ENCODE assay signal across 31 mouse cellular contexts in the genomic region with DNA sequence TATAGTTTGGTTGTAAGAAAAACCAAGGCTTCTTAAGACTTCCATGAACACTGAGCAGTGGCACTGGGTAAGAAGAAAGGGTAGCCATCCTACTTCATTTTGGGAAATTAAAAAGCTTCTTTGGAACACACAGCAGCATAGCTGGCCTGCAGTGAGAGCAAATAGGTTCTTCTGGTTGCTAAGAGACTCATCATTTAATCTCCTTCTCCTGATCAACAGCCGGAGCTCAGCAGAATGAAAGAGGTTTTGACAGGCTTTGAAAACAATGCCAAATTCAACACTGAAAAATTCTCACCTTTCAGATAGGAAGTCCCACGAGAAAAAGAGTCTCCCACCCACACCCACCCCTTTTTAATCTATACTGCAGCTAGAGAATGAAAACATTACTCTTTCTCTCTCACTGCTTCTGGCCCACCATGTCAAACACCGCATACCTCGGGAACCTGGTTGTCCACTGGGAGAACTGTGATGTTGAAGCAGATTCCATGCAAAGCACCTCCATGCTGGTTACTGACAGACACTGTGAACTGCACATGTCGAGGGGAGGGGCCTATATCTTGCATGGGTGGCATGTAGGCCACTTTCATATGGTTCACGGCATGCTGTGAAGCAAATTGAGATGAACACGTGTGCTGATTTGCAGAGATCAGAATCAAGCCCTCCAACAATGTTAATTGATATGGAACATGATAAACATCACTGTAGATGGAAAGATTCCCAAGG.
DNase-seq lines count a peak whose midpoint lies in the region; ATAC-seq lines count a peak whose summit lies in the region.
"Had no signal": no experiment of that assay in that cellular context is flagged by ENCODE, and none has a peak within 500 bp of the region (broad histone marks: within the 10 kb centered on the region; RNA-seq: fewer than 3 reads in every experiment).

No protein-coding gene starts in this region.

- no peak overlapping the region for H3K4me2 ChIP-seq in forebrain, embryonic 11.5 days (ENCODE audit: low read depth, low read length, severe bottlenecking)
- no peak overlapping the region for H3K4me2 ChIP-seq in forebrain, embryonic 15.5 days (replicated peaks)
- no peak overlapping the region for H3K4me2 ChIP-seq in midbrain, embryonic 13.5 days (replicated peaks)
- H3K4me2 ChIP-seq: embryonic facial prominence, embryonic 12.5 days; intestine, embryonic 15.5 days; limb, embryonic 12.5 days; liver, embryonic 15.5 days; lung, embryonic 14.5 days; neural tube, embryonic 13.5 days; stomach, embryonic 15.5 days had no signal

- no peak overlapping the region for H3K9ac ChIP-seq in forebrain, embryonic 11.5 days (ENCODE audit: low read length)
- H3K9ac ChIP-seq in forebrain, embryonic 15.5 days (replicated peaks), result no peak overlapping the region
- no peak overlapping the region for H3K9ac ChIP-seq in midbrain, embryonic 13.5 days (replicated peaks)
- H3K9ac ChIP-seq: embryonic facial prominence, embryonic 12.5 days; intestine, embryonic 15.5 days; limb, embryonic 12.5 days; liver, embryonic 15.5 days; lung, embryonic 14.5 days; neural tube, embryonic 13.5 days; stomach, embryonic 15.5 days had no signal

- H3K9me3 ChIP-seq in forebrain, embryonic 10.5 days, result no peaks in the 10 kb centered on the region
- no peaks in the 10 kb centered on the region for H3K9me3 ChIP-seq in forebrain, embryonic 11.5 days (ENCODE audit: control insufficient read depth, low read length)
- H3K9me3 ChIP-seq in forebrain, embryonic 15.5 days, result no peaks in the 10 kb centered on the region
- no peaks in the 10 kb centered on the region for H3K9me3 ChIP-seq in midbrain, embryonic 13.5 days
- H3K9me3 ChIP-seq in embryonic facial prominence, embryonic 10.5 days, result no peaks in the 10 kb centered on the region
- H3K9me3 ChIP-seq: embryonic facial prominence, embryonic 12.5 days; hindbrain, embryonic 10.5 days; intestine, embryonic 15.5 days; limb, embryonic 12.5 days; liver, embryonic 15.5 days; neural tube, embryonic 13.5 days; stomach, embryonic 15.5 days had no signal

- H3K27me3 ChIP-seq in forebrain, embryonic 10.5 days (ENCODE audit: poor library complexity, severe bottlenecking), result no peaks in the 10 kb centered on the region
- no peaks in the 10 kb centered on the region for H3K27me3 ChIP-seq in forebrain, embryonic 11.5 days (ENCODE audit: control insufficient read depth, insufficient read depth, low read length)
- H3K27me3 ChIP-seq in forebrain, embryonic 15.5 days, result no peaks in the 10 kb centered on the region
- H3K27me3 ChIP-seq in midbrain, embryonic 13.5 days, result no peaks in the 10 kb centered on the region
- no peaks in the 10 kb centered on the region for H3K27me3 ChIP-seq in embryonic facial prominence, embryonic 10.5 days (replicated peaks; ENCODE audit: low read depth, poor library complexity, severe bottlenecking)
- H3K27me3 ChIP-seq: CH12.LX; embryonic facial prominence, embryonic 12.5 days; intestine, embryonic 15.5 days; limb, embryonic 12.5 days; liver, embryonic 15.5 days; neural tube, embryonic 13.5 days; stomach, embryonic 15.5 days had no signal

- WGBS in forebrain, embryonic 10.5 days, result 70% methylated on average over 7 of the region's 7 CpGs
- WGBS in forebrain, embryonic 11.5 days, result 58% methylated on average over 7 of the region's 7 CpGs
- 45% methylated on average over 7 of the region's 7 CpGs for WGBS in forebrain, embryonic 15.5 days
- WGBS in midbrain, embryonic 13.5 days, result 46% methylated on average over 7 of the region's 7 CpGs
- 80% methylated on average over 7 of the region's 7 CpGs for WGBS in embryonic facial prominence, embryonic 10.5 days

- no peak for ATAC-seq in forebrain, embryonic 11.5 days (replicated peaks; ENCODE audit: low FRiP score)
- 0 out of 2 replicates have a peak, but pooled peaks have one; percentile 19 for ATAC-seq in forebrain, embryonic 15.5 days (replicated peaks)
- peak; percentile 20; the same call in 1 of the 2 replicates for ATAC-seq in midbrain, embryonic 13.5 days
- ATAC-seq: activated CD4-positive, CD25-positive, alpha-beta regulatory T cell, adult 4 months; hindbrain, embryonic 16.5 days; intestine, embryonic 15.5 days had no signal

- H3K4me3 ChIP-seq in forebrain, embryonic 10.5 days, result no peak overlapping the region
- no peak overlapping the region for H3K4me3 ChIP-seq in forebrain, embryonic 11.5 days (ENCODE audit: low read depth, low read length)
- no peak overlapping the region for H3K4me3 ChIP-seq in forebrain, embryonic 15.5 days
- no peak overlapping the region for H3K4me3 ChIP-seq in midbrain, embryonic 13.5 days (replicated peaks)
- no peak overlapping the region for H3K4me3 ChIP-seq in embryonic facial prominence, embryonic 10.5 days
- H3K4me3 ChIP-seq: embryonic facial prominence, embryonic 12.5 days; hindbrain, embryonic 10.5 days; intestine, embryonic 15.5 days; left cerebral cortex, adult 2 months; limb, embryonic 12.5 days; liver, embryonic 15.5 days; neural tube, embryonic 13.5 days; stomach, embryonic 15.5 days had no signal

- H3K4me1 ChIP-seq in forebrain, embryonic 10.5 days, result peaks cover 18% of the 10 kb centered on the region
- H3K4me1 ChIP-seq in forebrain, embryonic 11.5 days (replicated peaks; ENCODE audit: control insufficient read depth, insufficient read depth, low read length), result no peaks in the 10 kb centered on the region
- H3K4me1 ChIP-seq in forebrain, embryonic 15.5 days, result peaks cover 14% of the 10 kb centered on the region; the same call in 1 of the 2 replicates
- peaks cover 5% of the 10 kb centered on the region; the same call in 1 of the 2 replicates for H3K4me1 ChIP-seq in midbrain, embryonic 13.5 days (replicated peaks)
- H3K4me1 ChIP-seq in embryonic facial prominence, embryonic 10.5 days, result no peaks in the 10 kb centered on the region
- H3K4me1 ChIP-seq: embryonic facial prominence, embryonic 12.5 days; intestine, embryonic 15.5 days; limb, embryonic 12.5 days; liver, embryonic 15.5 days; neural tube, embryonic 13.5 days; stomach, embryonic 15.5 days had no signal

- 0 out of 2 replicates have a peak, but pooled peaks cover 3% of the 10 kb centered on the region for H3K36me3 ChIP-seq in forebrain, embryonic 10.5 days (replicated peaks)
- H3K36me3 ChIP-seq in forebrain, embryonic 11.5 days (ENCODE audit: control insufficient read depth, insufficient read depth, low read length), result no peaks in the 10 kb centered on the region
- H3K36me3 ChIP-seq in forebrain, embryonic 15.5 days, result no peaks in the 10 kb centered on the region
- no peaks in the 10 kb centered on the region for H3K36me3 ChIP-seq in midbrain, embryonic 13.5 days
- peaks cover 94% of the 10 kb centered on the region for H3K36me3 ChIP-seq in embryonic facial prominence, embryonic 10.5 days (replicated peaks)
- H3K36me3 ChIP-seq: intestine, embryonic 15.5 days; liver, embryonic 15.5 days; neural tube, embryonic 13.5 days; stomach, embryonic 15.5 days had no signal

- no peak for DNase-seq in forebrain, embryonic 10.5 days (ENCODE audit: extremely low spot score, low spot score)
- DNase-seq in forebrain, embryonic 11.5 days (ENCODE audit: low spot score), result no peak
- peak; percentile 26 for DNase-seq in brain, adult 2 months (ENCODE audit: low read depth, low spot score)
- DNase-seq in thymus, postnatal 10 days (ENCODE audit: low spot score in 2 of 2), result no peak
- DNase-seq in embryonic facial prominence, embryonic 10.5 days (ENCODE audit: low spot score), result no peak
- DNase-seq in urinary bladder, postnatal 4 days (ENCODE audit: low spot score in 2 of 2), result no peak
- DNase-seq: adrenal gland, adult 2 months; cerebellum, adult 11 months; cerebellum, adult 9-10 months; cerebellum, postnatal 36 days; gastrocnemius, postnatal 14 days; heart, postnatal 14 days; kidney, adult 2 months; lung, embryonic 14.5 days; lung, postnatal 14 days; right cerebral cortex, postnatal 25 days; thymus, postnatal 25 days had no signal

- 0 out of 2 replicates have a peak overlapping the region, but pooled peaks have one; percentile 48 for H3K27ac ChIP-seq in forebrain, embryonic 10.5 days
- no peak overlapping the region; the same call in 1 of the 2 replicates for H3K27ac ChIP-seq in forebrain, embryonic 11.5 days (ENCODE audit: low read depth, low read length)
- H3K27ac ChIP-seq in forebrain, embryonic 15.5 days (replicated peaks), result peak overlapping the region; percentile 36
- 0 out of 2 replicates have a peak overlapping the region, but pooled peaks have one; percentile 15 for H3K27ac ChIP-seq in midbrain, embryonic 13.5 days
- no peak overlapping the region for H3K27ac ChIP-seq in embryonic facial prominence, embryonic 10.5 days (replicated peaks)
- H3K27ac ChIP-seq: embryonic facial prominence, embryonic 12.5 days; hindbrain, embryonic 10.5 days; intestine, embryonic 15.5 days; kidney, postnatal 0 days; left cerebral cortex, adult 2 months; limb, embryonic 12.5 days; liver, embryonic 15.5 days; neural tube, embryonic 13.5 days; stomach, embryonic 15.5 days had no signal

Comparison
In these comparisons a context has a peak if more than half of its experiments do, and no peak if none do; other contexts are left out.
1. H3K27ac ChIP-seq: peak in forebrain, embryonic 10.5 days (single experiment), forebrain, embryonic 15.5 days (single experiment) and midbrain, embryonic 13.5 days (single experiment); none in forebrain, embryonic 11.5 days (single experiment) and embryonic facial prominence, embryonic 10.5 days (single experiment).